Mouse (Mus musculus): ENCODE measurements around the gene Ankmy2. TPM values are rescaled to one million over a fixed set of nuclear protein-coding genes. Genes with fewer than 3 reads are reported as not detected.

Gene Ankmy2
- polyA plus RNA-seq, 1 experiment: 11.3 TPM

DNA sequence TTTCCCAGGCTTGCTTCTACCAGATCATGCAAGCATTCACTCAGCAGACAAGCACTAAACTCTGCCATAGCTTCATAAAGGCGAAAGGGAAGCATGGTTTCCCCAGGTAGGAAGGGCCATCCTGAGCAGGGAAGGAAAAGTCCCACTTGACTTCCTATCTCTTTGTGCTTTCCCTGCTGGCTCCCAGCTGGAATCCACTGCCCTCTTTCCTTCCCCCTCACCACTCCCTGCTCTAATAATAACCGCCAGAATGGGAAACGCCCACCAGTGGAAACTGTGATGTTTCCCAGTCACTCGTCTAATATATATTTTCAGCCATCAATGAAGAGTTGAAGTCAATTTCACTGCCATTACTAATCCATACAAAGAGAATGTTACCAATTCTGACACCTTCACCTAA, 67.5 kb downstream of the Ankmy2 start:
- WGBS: 63% methylated on average over 4 of the region's 4 CpGs
- DNase-seq (ENCODE audit: low read depth, low spot score): no peak

- 47% methylated on average over 2 of the region's 2 CpGs for WGBS
- DNase-seq (ENCODE audit: low read depth, low spot score): no peak
These were observed 74.5 kb downstream of the Ankmy2 start for GRCm38 (mm10) chr12:36231386-36231785.

GRCm38 (mm10) chr12:36241171-36241570, 84.3 kb downstream of the Ankmy2 start:
- no peak for DNase-seq (ENCODE audit: low read depth, low spot score)
- WGBS: 81% methylated on average over 3 of the region's 3 CpGs

Other genes starting within 250 kb of the Ankmy2 start
- 1.1 and 1.3 TPM in 2 replicates for gene Agr3, start 231.5 kb upstream of the Ankmy2 start, polyA plus RNA-seq (2012; rRNA removed)
- 1,061 and 1,460 TPM in 2 replicates for gene Agr2, start 164.2 kb upstream of the Ankmy2 start, polyA plus RNA-seq (2012; rRNA removed)
- gene Tspan13, start 114.6 kb upstream of the Ankmy2 start, polyA plus RNA-seq (2012; rRNA removed): 110 and 181 TPM in 2 replicates
- 20.4 and 22.8 TPM in 2 replicates for gene Bzw2, start 966 bp downstream of the Ankmy2 start, polyA plus RNA-seq (2012; rRNA removed)
- not detected in 2 replicates for gene Lrrc72, start 96.3 kb downstream of the Ankmy2 start, polyA plus RNA-seq (2012; rRNA removed)
- 0.92 and 1.0 TPM in 2 replicates for gene Sostdc1, start 157.0 kb downstream of the Ankmy2 start, polyA plus RNA-seq (2012; rRNA removed)
- 0.64 and 1.1 TPM in 2 replicates for gene Ispd, start 224.3 kb downstream of the Ankmy2 start, polyA plus RNA-seq (2012; rRNA removed)
- gene D630036H23Rik, start 225.1 kb downstream of the Ankmy2 start, polyA plus RNA-seq (2012; rRNA removed): 0.41 and 0.62 TPM in 2 replicates

Data from large intestine, adult 2 months (tissue).